Mouse (Mus musculus) v-Abl transformed pro-B cells (cell line): ENCODE data around the gene Gdpd2.

Source experiments
- in situ Hi-C, 2 experiments: fragments of 400-800 bp; cut with MboI; formaldehyde crosslinking; loops; one replicate each; pipeline ENCODE4 v1.15.1; 2025; ENCODE audit not compliant: unreplicated experiment in 2 of 2

The Gdpd2 gene

DNA sequence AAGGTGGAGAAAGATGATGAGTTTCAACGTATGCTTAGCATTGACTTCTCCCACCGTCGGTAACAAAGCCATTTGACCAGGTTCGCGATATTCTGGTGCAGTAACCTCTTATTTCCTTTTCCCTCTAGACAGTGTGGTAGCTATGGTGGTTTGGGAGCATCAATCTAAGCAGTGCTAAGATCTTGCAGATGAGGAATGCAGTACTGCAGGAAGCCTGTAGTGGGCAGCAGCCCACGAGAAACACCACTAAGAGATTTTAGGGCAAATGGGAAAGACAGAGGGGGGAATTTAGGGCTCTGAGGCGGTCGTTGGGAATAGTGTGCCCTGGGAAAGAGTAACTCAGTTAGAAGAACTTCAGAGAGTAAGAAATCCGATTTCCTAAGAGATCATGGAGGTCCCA, 46.8 kb downstream of the Gdpd2 start:
- in situ Hi-C loops = loop anchor here (10.0 to 25.0 kb wide), 4 partner anchors 168 to 736 kb away; no protein-coding TSS in a partner anchor

DNA sequence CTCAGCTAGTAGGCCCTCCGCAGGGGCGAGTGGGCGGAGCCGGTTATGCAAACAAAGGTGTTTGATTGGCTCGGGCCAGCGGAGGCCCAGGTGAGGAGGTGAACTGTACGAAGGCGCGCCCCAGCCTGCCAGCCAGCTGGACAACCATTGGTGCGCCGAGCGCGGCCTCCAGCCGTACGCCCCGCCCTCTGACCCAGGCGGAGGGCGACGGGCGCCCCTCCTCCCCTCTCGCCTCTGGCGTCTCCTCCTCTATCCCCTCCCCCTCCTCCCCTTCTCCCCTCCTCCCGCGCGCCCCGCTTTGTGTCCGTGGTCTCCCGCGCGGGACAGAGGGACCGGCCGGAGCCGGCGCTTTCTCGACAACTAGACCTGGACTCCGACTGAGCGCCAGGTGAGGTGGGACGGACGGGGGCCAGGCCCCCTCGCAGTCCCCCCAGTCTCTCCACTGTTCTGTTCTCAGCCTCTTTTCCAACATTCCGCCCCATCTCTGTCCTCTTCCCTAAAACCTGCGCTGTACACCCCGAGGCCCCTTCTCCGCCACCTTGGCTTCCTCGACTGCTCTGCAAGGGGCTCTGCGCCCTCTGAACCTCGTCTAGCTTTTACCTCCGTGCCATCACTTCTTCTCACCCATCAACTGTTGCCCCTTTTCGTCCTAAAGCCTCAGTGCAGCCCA, 47.4 kb downstream of the Gdpd2 start:
- in situ Hi-C loops = loop anchor here (10.0 to 25.0 kb wide), 4 partner anchors 168 to 735 kb away; no protein-coding TSS in a partner anchor

- in situ Hi-C loops = loop anchor here (10.0 to 25.0 kb wide), 4 partner anchors 167 to 735 kb away; no protein-coding TSS in a partner anchor
Observed at GRCm38 (mm10) chrX:100777655-100778234, 48.1 kb downstream of the Gdpd2 start.

DNA sequence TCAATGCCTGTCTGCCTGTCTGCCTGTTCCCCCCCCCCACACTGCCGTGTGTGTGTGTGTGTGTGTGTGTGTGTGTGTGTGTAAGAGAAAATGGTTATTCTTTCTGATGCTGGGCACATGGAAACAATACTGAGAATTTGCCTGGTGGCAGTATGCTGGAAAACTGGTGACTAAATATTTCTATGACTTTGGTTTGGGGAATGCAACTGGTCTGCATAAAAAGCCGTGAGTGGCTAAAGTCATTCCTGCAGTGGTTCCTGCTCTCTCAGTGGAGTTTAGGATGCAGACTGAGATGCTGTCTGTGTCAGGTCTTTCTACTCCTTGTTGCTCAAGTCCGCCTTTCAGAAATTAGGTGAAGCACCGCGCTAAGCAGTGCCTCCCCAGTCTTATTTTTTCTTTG, 48.7 kb downstream of the Gdpd2 start:
- in situ Hi-C loops = loop anchor here (10.0 to 25.0 kb wide), 4 partner anchors 166 to 734 kb away; no protein-coding TSS in a partner anchor
